Mouse (Mus musculus) lung, postnatal 0 days (tissue): ENCODE measurements at regions not wholly inside any gene's neighbourhood (a gene's known extent, or its start where the extent isn't known, plus 50 kb on each side); places are given as distances from the start of the nearest gene placed in this dataset.

Experiments
- CTCF ChIP-seq: IDR thresholded peaks from 2 replicates; pipeline ENCODE4 v1.5.1; 2016; ENCODE audit warnings: antibody characterized with exemption, mild to moderate bottlenecking
- EP300 ChIP-seq: IDR thresholded peaks from 2 replicates; pipeline ENCODE4 v1.6.1; 2016; ENCODE audit warnings: antibody characterized with exemption, mild to moderate bottlenecking, control low read depth

- TF ChIP-seq CTCF = no peak
- no peak for TF ChIP-seq EP300
Observed at GRCm38 (mm10) chr2:75491789-75492500, 167.1 kb upstream of the Hnrnpa3 start.
